Comparison of ENCODE assay signal across 8 mouse cellular contexts in genomic region chr13:30259912-30260560, GRCm38 (mm10).
DNase-seq lines count a peak whose midpoint lies in the region; ATAC-seq and TF ChIP-seq lines count a peak whose summit lies in the region.

No protein-coding gene starts in this region.

- H3K9me3 ChIP-seq in forebrain, embryonic 16.5 days (ENCODE audit: control insufficient read depth, low read length), result no peaks in the 10 kb centered on the region
- no peaks in the 10 kb centered on the region for H3K9me3 ChIP-seq in hindbrain, embryonic 12.5 days (replicated peaks)

- POLR2A ChIA-PET in Patski (lab: Charles Lee), result no interaction called here

- no peak for DNase-seq in Patski (ENCODE audit: low read depth, low spot score)
- peak; percentile 30 for DNase-seq in cerebellum, adult 11-12 months
- peak; percentile 81 to 82 for DNase-seq in layer of hippocampus, postnatal 10 days (ENCODE audit: low spot score in 2 of 2)
- DNase-seq in lung, postnatal 36 days, result peak; percentile 86
- peak; percentile 80 to 87 for DNase-seq in right cerebral cortex, adult 2 months (ENCODE audit: low spot score in 2 of 2)
- peak; percentile 57 for DNase-seq in urinary bladder, postnatal 25 days (ENCODE audit: low spot score)

- H3K36me3 ChIP-seq in forebrain, embryonic 16.5 days (ENCODE audit: control insufficient read depth, insufficient read depth), result no peaks in the 10 kb centered on the region
- H3K36me3 ChIP-seq in hindbrain, embryonic 12.5 days, result no peaks in the 10 kb centered on the region

- TF ChIP-seq CTCF in Patski (IDR thresholded peaks at IDR 0.05), result peak; percentile 81

- H3K4me3 ChIP-seq in forebrain, embryonic 16.5 days (replicated peaks; ENCODE audit: low read length), result no peak overlapping the region
- H3K4me3 ChIP-seq in hindbrain, embryonic 12.5 days, result no peak overlapping the region

- no peak for ATAC-seq in Patski
- ATAC-seq in forebrain, embryonic 16.5 days, result peak; percentile 77
- ATAC-seq in hindbrain, embryonic 12.5 days (ENCODE audit: low FRiP score), result peak; percentile 64

- H3K27ac ChIP-seq in forebrain, embryonic 16.5 days (ENCODE audit: low read length), result no peak overlapping the region
- H3K27ac ChIP-seq in hindbrain, embryonic 12.5 days, result no peak overlapping the region

- in situ Hi-C loops in Patski (cut with MboI; ENCODE audit: low pct_unique_long_range_greater_than_20kb), result loop anchor here (5.0 kb wide), 2 partner anchors 168 to 403 kb away; partner anchors contain the start of gene Cdkal1

- H3K9ac ChIP-seq in forebrain, embryonic 16.5 days (replicated peaks; ENCODE audit: low read depth, low read length), result no peak overlapping the region
- H3K9ac ChIP-seq in hindbrain, embryonic 12.5 days, result no peak overlapping the region

- no peaks in the 10 kb centered on the region for H3K27me3 ChIP-seq in Patski
- H3K27me3 ChIP-seq in forebrain, embryonic 16.5 days (replicated peaks; ENCODE audit: control insufficient read depth, insufficient read depth, low read length), result no peaks in the 10 kb centered on the region; the same call in 1 of the 2 replicates
- H3K27me3 ChIP-seq in hindbrain, embryonic 12.5 days, result no peaks in the 10 kb centered on the region

- no peaks in the 10 kb centered on the region for H3K4me1 ChIP-seq in forebrain, embryonic 16.5 days (replicated peaks; ENCODE audit: control insufficient read depth, insufficient read depth, low read length)
- no peaks in the 10 kb centered on the region for H3K4me1 ChIP-seq in hindbrain, embryonic 12.5 days

- CTCF ChIA-PET in Patski (lab: Charles Lee), result interaction anchor here (0.6 to 2.1 kb wide), 19 partner anchors 9 to 403 kb away, joined by 3 to 31 read pairs (median 3); no protein-coding TSS in a partner anchor

- no peak overlapping the region for H3K4me2 ChIP-seq in forebrain, embryonic 16.5 days (ENCODE audit: low read length)
- H3K4me2 ChIP-seq in hindbrain, embryonic 12.5 days (replicated peaks), result no peak overlapping the region

- WGBS in forebrain, embryonic 16.5 days, result 12% methylated on average over 8 of the region's 8 CpGs
- 12% methylated on average over 8 of the region's 8 CpGs for WGBS in hindbrain, embryonic 12.5 days
